Mouse (Mus musculus) ES-E14 (cell line): Measurements from ENCODE around the gene Mob3b.

Experiments used
- CHD2 ChIP-seq: IDR thresholded peaks from 2 replicates; pipeline ENCODE4 v1.6.1; 2014; ENCODE audit warnings: mild to moderate bottlenecking, low read depth, low read length, inconsistent platforms
- HCFC1 ChIP-seq: IDR thresholded peaks from 2 replicates; pipeline ENCODE4 v1.6.1; 2012; ENCODE audit warnings: low read length, inconsistent platforms, borderline replicate concordance; ENCODE audit not compliant: insufficient read depth
- MAFK ChIP-seq: IDR thresholded peaks from 2 replicates; pipeline ENCODE4 v1.6.1; 2014; ENCODE audit warnings: mild to moderate bottlenecking, low read depth, low read length, inconsistent platforms; ENCODE audit not compliant: insufficient read depth
- ZNF384 ChIP-seq: IDR thresholded peaks from 2 replicates; pipeline ENCODE4 v1.6.1; 2012; ENCODE audit warnings: low read depth, low read length, inconsistent platforms

DNA sequence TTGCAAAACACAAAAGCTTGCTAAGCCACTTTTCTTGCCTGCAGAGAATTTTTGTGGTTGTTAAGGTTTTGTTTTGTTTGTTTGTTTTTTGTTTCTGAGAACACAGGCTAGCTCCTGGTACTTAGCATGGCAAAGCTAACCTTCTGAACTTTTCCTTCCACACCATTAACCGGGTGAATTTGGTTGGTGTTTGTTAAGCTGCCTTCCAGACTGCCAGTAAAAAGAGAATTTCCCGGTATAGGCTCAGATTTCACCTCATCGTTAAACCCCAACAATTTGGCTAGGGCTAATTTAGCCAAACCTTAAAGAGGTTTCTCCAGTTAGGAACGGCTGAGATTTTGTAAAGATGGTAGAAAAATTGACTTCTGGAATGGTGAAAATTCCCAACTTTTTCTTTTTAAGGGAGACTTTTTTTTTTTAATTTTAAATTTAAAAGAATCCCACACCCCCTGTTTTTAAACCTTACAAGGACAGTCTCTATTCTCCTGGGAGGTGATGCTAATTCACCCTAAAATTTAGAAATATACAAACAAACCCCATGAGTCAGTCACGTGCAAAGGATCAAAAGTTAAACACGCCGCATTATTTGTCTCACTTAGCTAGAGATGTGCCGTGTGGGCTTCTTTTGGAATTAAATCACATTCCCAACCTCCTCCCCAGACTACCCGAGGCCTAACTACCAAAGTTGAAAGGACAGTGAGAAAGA, 108.1 kb downstream of the Mob3b start:
- no peak for TF ChIP-seq HCFC1
- TF ChIP-seq CHD2: no peak
- TF ChIP-seq ZNF384: no peak
- no peak for TF ChIP-seq MAFK
